Mouse (Mus musculus): ENCODE results near the gene Gm20388.
"Not testable (repeated sequence)": the region's sequence is repeated elsewhere in the genome, so short reads cannot be mapped to it uniquely, and the experiment has no call there.

DNA sequence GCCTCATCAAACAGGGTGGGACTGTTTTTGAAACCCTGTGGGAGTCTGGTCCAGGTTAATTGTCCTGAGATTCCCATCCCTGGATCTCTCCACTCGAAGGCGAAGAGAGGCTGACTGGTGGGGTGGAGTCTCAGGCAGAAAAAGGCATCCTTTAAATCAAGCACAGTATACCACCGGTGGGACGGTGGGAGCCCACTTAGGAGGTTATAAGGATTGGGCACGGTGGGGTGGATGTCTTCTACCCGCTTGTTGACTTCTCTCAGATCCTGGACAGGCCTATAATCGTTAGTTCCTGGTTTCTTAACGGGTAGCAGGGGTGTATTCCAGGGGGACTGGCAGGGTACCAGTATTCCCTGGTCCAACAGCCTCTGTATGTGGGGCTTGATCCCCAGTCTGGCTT is 3520.3 kb downstream of the Gm20388 start:
- TF ChIP-seq CTCF (IDR thresholded peaks at IDR 0.05; ENCODE audit: low read depth, low read length); POLR2A (IDR thresholded peaks at IDR 0.05; ENCODE audit: insufficient read depth, low read length): not testable (repeated sequence)

All from ES-Bruce4 (cell line).